Mouse (Mus musculus) thymus, postnatal 0 days (tissue): ENCODE data around the gene 4921530L21Rik. TPM values are rescaled to one million over a fixed set of nuclear protein-coding genes. Genes with fewer than 3 reads are reported as not detected.

Source experiments
- DNase-seq: peaks from one replicate; pipeline ENCODE4 v3.0.0-alpha.2; 2015; ENCODE audit warnings: low spot score
- polyA plus RNA-seq: library from polyadenylated mRNA; unstranded; fragments of >200 nt; fragmentation: Nextera tagmentation; extraction: Ambion mirVana; gene quantifications from 2 replicates; pipeline ENCODE4 v1.2.1, GENCODE M21; 2015

Gene 4921530L21Rik
- polyA plus RNA-seq, result not detected in 2 replicates

GRCm38 (mm10) chr14:95880954-95881353, at the start of gene 4921530L21Rik:
4921530L21Rik (plus strand) TSS chr14:95881254.
- no peak for DNase-seq

GRCm38 (mm10) chr14:95833866-95834265, 47.2 kb upstream of the 4921530L21Rik start:
- DNase-seq, result no peak

GRCm38 (mm10) chr14:95862981-95863380, 18.1 kb upstream of the 4921530L21Rik start:
- DNase-seq, result no peak

GRCm38 (mm10) chr14:95865676-95866416, 15.2 kb upstream of the 4921530L21Rik start:
- DNase-seq, result no peak

GRCm38 (mm10) chr14:95872020-95872419, 9.0 kb upstream of the 4921530L21Rik start:
- DNase-seq, result no peak

- no peak for DNase-seq
Measured at GRCm38 (mm10) chr14:95876785-95877510, 4.1 kb upstream of the 4921530L21Rik start.

GRCm38 (mm10) chr14:95877548-95877947, 3.5 kb upstream of the 4921530L21Rik start:
- no peak for DNase-seq

GRCm38 (mm10) chr14:95899458-95899857, 18.4 kb downstream of the 4921530L21Rik start:
- DNase-seq, result no peak

GRCm38 (mm10) chr14:95904591-95905095, 23.6 kb downstream of the 4921530L21Rik start:
- no peak for DNase-seq

GRCm38 (mm10) chr14:95913293-95913692, 32.2 kb downstream of the 4921530L21Rik start:
- DNase-seq, result no peak

GRCm38 (mm10) chr14:95926742-95927141, 45.7 kb downstream of the 4921530L21Rik start:
- DNase-seq, result no peak

- DNase-seq, result no peak
Measured at GRCm38 (mm10) chr14:95927810-95928785, 47.0 kb downstream of the 4921530L21Rik start.
